Mouse (Mus musculus): ENCODE results near the gene Gm7861. TPM values are rescaled to one million over a fixed set of nuclear protein-coding genes. Genes with fewer than 3 reads are reported as not detected.
"Not testable (repeated sequence)": the region's sequence is repeated elsewhere in the genome, so short reads cannot be mapped to it uniquely, and the experiment has no call there.

Gene Gm7861
- not detected for total RNA-seq (2021)
- long read RNA-seq, experiment 1 = 0 reads
- long read RNA-seq, experiment 2 = 0 reads

- DNase-seq (ENCODE audit: low spot score in 2 of 2); H3K27ac ChIP-seq; H3K4me3 ChIP-seq: not testable (repeated sequence)
Observed at GRCm38 (mm10) chr8:21594408-21594807, at the start of gene Gm7861. Gene Gm7861 (minus strand): TSS chr8:21594508.

- not testable (repeated sequence) for DNase-seq (ENCODE audit: low spot score in 2 of 2); H3K4me3 ChIP-seq; H3K27ac ChIP-seq
Observed at GRCm38 (mm10) chr8:21617883-21618282, 23.6 kb upstream of the Gm7861 start, which contains the start of gene Defa26. Gene Defa26 (plus strand): TSS chr8:21618183.

- DNase-seq (ENCODE audit: low spot score in 2 of 2); H3K27ac ChIP-seq; H3K4me3 ChIP-seq: not testable (repeated sequence)
Observed at GRCm38 (mm10) chr8:21582706-21583105, 11.6 kb downstream of the Gm7861 start, which contains the start of gene Defa28. Gene Defa28 (plus strand): TSS chr8:21583006.

GRCm38 (mm10) chr8:21565086-21565485 lies 29.2 kb downstream of the Gm7861 start, which contains the start of gene Defa37:
Gene Defa37 (plus strand): TSS chr8:21565386.
- not testable (repeated sequence) for DNase-seq (ENCODE audit: low spot score in 2 of 2); H3K27ac ChIP-seq; H3K4me3 ChIP-seq

Other genes with a start within 250 kb of the Gm7861 start
- gene Defa2, start 216.0 kb downstream of the Gm7861 start, total RNA-seq (2021) = not detected
- not detected for gene Defa33, start 202.7 kb downstream of the Gm7861 start, total RNA-seq (2021)
- not detected for gene Defa36, start 167.1 kb downstream of the Gm7861 start, total RNA-seq (2021)
- not detected for gene Gm7849, start 137.9 kb downstream of the Gm7861 start, total RNA-seq (2021)
- gene Defa20, start 85.2 kb downstream of the Gm7861 start, total RNA-seq (2021) = not detected
- not detected for gene Defa32, start 65.5 kb downstream of the Gm7861 start, total RNA-seq (2021)
- not detected for gene Defa37, start 29.1 kb downstream of the Gm7861 start, total RNA-seq (2021)
- gene Defa28, start 11.5 kb downstream of the Gm7861 start, total RNA-seq (2021) = not detected
- gene Defa26, start 23.7 kb upstream of the Gm7861 start, total RNA-seq (2021) = not detected
- gene Defa17, start 61.3 kb upstream of the Gm7861 start, total RNA-seq (2021) = not detected
- not detected for gene Defa34, start 71.3 kb upstream of the Gm7861 start, total RNA-seq (2021)
- gene AY761184, start 109.1 kb upstream of the Gm7861 start, total RNA-seq (2021) = not detected
- not detected for gene Defa24, start 140.0 kb upstream of the Gm7861 start, total RNA-seq (2021)
- gene Defb50, start 229.0 kb upstream of the Gm7861 start, total RNA-seq (2021) = not detected
- gene Defb2, start 245.4 kb upstream of the Gm7861 start, total RNA-seq (2021) = not detected